Mouse (Mus musculus): Measurements from ENCODE around the gene Gli1. TPM values are rescaled to one million over a fixed set of nuclear protein-coding genes. Genes with fewer than 3 reads are reported as not detected.

The Gli1 gene
- polyA plus RNA-seq, 1 experiment from 2014 or later, result 0.04 TPM

- Histone ChIP-seq H3K27me3 (ENCODE audit: insufficient read depth, low read length) (no peaks in the 10 kb centered on the region), H3K36me3 (replicated peaks; ENCODE audit: insufficient read depth, low read length) (peaks cover 88% of the 10 kb centered on the region), H3K4me1 (ENCODE audit: insufficient read depth) (peaks cover 16% of the 10 kb centered on the region), H3K27ac (ENCODE audit: low read depth) (no peak overlapping the region), H3K9me3 (ENCODE audit: low read length) (no peaks in the 10 kb centered on the region), H3K4me3 (ENCODE audit: low read depth, low read length) (no peak overlapping the region), H3K4me2 (ENCODE audit: low read depth, low read length) (no peak overlapping the region), H3K9ac (replicated peaks) (no peak overlapping the region)
- DNase-seq (no peak), ATAC-seq (no peak)
- WGBS (ENCODE audit: insufficient replicate concordance), result 87% methylated on average over 16 of the region's 16 CpGs
- TF ChIP-seq CTCF (IDR thresholded peaks at IDR 0.05; ENCODE audit: low read depth) (no peak), EP300 (IDR thresholded peaks at IDR 0.05; ENCODE audit: low read depth) (no peak)
These were observed 44.5 kb downstream of the Gli1 start for GRCm38 (mm10) chr10:127297015-127297871.

- Histone ChIP-seq H3K36me3 (replicated peaks; ENCODE audit: insufficient read depth, low read length) (peaks cover 79% of the 10 kb centered on the region), H3K4me1 (ENCODE audit: insufficient read depth) (peaks cover 26% of the 10 kb centered on the region), H3K4me3 (ENCODE audit: low read depth, low read length) (no peak overlapping the region), H3K9ac (replicated peaks) (no peak overlapping the region), H3K9me3 (ENCODE audit: low read length) (no peaks in the 10 kb centered on the region), H3K27me3 (ENCODE audit: insufficient read depth, low read length) (no peaks in the 10 kb centered on the region), H3K27ac (ENCODE audit: low read depth) (no peak overlapping the region), H3K4me2 (ENCODE audit: low read depth, low read length) (no peak overlapping the region)
- ATAC-seq (no peak), DNase-seq (no peak)
- no peak for TF ChIP-seq CTCF (IDR thresholded peaks at IDR 0.05; ENCODE audit: low read depth)
- 86% methylated on average over 24 of the region's 24 CpGs for WGBS (ENCODE audit: insufficient replicate concordance)
These were observed 45.6 kb downstream of the Gli1 start for GRCm38 (mm10) chr10:127295986-127296794.

- no peak for ATAC-seq
- H3K9me3 ChIP-seq (ENCODE audit: low read length), result no peaks in the 10 kb centered on the region
- TF ChIP-seq CTCF (IDR thresholded peaks at IDR 0.05; ENCODE audit: low read depth) (no peak), EP300 (IDR thresholded peaks at IDR 0.05; ENCODE audit: low read depth) (no peak)
- no peak overlapping the region for H3K4me3 ChIP-seq (ENCODE audit: low read depth, low read length)
- peaks cover 27% of the 10 kb centered on the region for H3K4me1 ChIP-seq (ENCODE audit: insufficient read depth)
- H3K4me2 ChIP-seq (ENCODE audit: low read depth, low read length), result no peak overlapping the region; the same call in 1 of the 2 replicates
- no peak overlapping the region for H3K27ac ChIP-seq (ENCODE audit: low read depth)
- H3K36me3 ChIP-seq (replicated peaks; ENCODE audit: insufficient read depth, low read length), result peaks cover 68% of the 10 kb centered on the region
- H3K27me3 ChIP-seq (ENCODE audit: insufficient read depth, low read length), result no peaks in the 10 kb centered on the region
- H3K9ac ChIP-seq (replicated peaks), result no peak overlapping the region
- no peak for DNase-seq
- WGBS (ENCODE audit: insufficient replicate concordance), result 90% methylated on average over 10 of the region's 10 CpGs
These were observed 46.8 kb downstream of the Gli1 start for GRCm38 (mm10) chr10:127294895-127295510.

GRCm38 (mm10) chr10:127293590-127294113 lies 48.1 kb downstream of the Gli1 start:
- H3K27me3 ChIP-seq (ENCODE audit: insufficient read depth, low read length), result no peaks in the 10 kb centered on the region
- TF ChIP-seq EP300 (IDR thresholded peaks at IDR 0.05; ENCODE audit: low read depth) (no peak), CTCF (IDR thresholded peaks at IDR 0.05; ENCODE audit: low read depth) (no peak)
- DNase-seq (no peak), ATAC-seq (no peak)
- H3K4me1 ChIP-seq (ENCODE audit: insufficient read depth), result peaks cover 33% of the 10 kb centered on the region
- 0 out of 2 replicates have a peak overlapping the region, but pooled peaks have one; percentile 76 for H3K9ac ChIP-seq (replicated peaks)
- 0 out of 2 replicates have a peak overlapping the region, but pooled peaks have one; percentile 91 for H3K4me2 ChIP-seq (ENCODE audit: low read depth, low read length)
- H3K27ac ChIP-seq (ENCODE audit: low read depth), result no peak overlapping the region
- no peaks in the 10 kb centered on the region for H3K9me3 ChIP-seq (ENCODE audit: low read length)
- 84% methylated on average over 3 of the region's 3 CpGs for WGBS (ENCODE audit: insufficient replicate concordance)
- H3K4me3 ChIP-seq (ENCODE audit: low read depth, low read length), result no peak overlapping the region
- peaks cover 55% of the 10 kb centered on the region for H3K36me3 ChIP-seq (replicated peaks; ENCODE audit: insufficient read depth, low read length)

GRCm38 (mm10) chr10:127292987-127293538 lies 48.7 kb downstream of the Gli1 start:
- 0 out of 2 replicates have a peak overlapping the region, but pooled peaks have one; percentile 99 for H3K27ac ChIP-seq (ENCODE audit: low read depth)
- peak overlapping the region; percentile 91 for H3K4me2 ChIP-seq (ENCODE audit: low read depth, low read length)
- peak overlapping the region; percentile 76 for H3K4me3 ChIP-seq (ENCODE audit: low read depth, low read length)
- peaks cover 33% of the 10 kb centered on the region for H3K4me1 ChIP-seq (ENCODE audit: insufficient read depth)
- peaks cover 53% of the 10 kb centered on the region for H3K36me3 ChIP-seq (replicated peaks; ENCODE audit: insufficient read depth, low read length)
- TF ChIP-seq CTCF (IDR thresholded peaks at IDR 0.05; ENCODE audit: low read depth) (no peak), EP300 (IDR thresholded peaks at IDR 0.05; ENCODE audit: low read depth) (no peak)
- H3K27me3 ChIP-seq (ENCODE audit: insufficient read depth, low read length), result no peaks in the 10 kb centered on the region
- 0 out of 2 replicates have a peak overlapping the region, but pooled peaks have one; percentile 76 for H3K9ac ChIP-seq (replicated peaks)
- no peak for ATAC-seq
- WGBS (ENCODE audit: insufficient replicate concordance), result 69% methylated on average over 6 of the region's 6 CpGs
- H3K9me3 ChIP-seq (ENCODE audit: low read length), result no peaks in the 10 kb centered on the region
- no peak for DNase-seq

Data from liver, postnatal 0 days (tissue).